Mouse (Mus musculus) heart, adult 2 months (tissue): ENCODE results near the gene Gstz1. TPM values are rescaled to one million over a fixed set of nuclear protein-coding genes. Genes with fewer than 3 reads are reported as not detected.
A peak's percentile ranks its signal among the peaks of the same experiment; 100 is the strongest.

ENCODE experiments used
- DNase-seq, 2 experiments: peaks; one replicate each; pipeline ENCODE4 v3.0.0; 2021
- H3K27ac ChIP-seq: fragments of 200-600 bp; 2 replicates; pipeline ENCODE4 v1.8.1; 2022
- H3K27me3 ChIP-seq: fragments of 200-500 bp; 2 replicates; pipeline ENCODE4 v1.6.1; 2012; ENCODE audit warnings: mild to moderate bottlenecking, low read length, inconsistent platforms, mixed read lengths; ENCODE audit not compliant: control insufficient read depth, insufficient read depth
- H3K36me3 ChIP-seq: fragments of 200-500 bp; 2 replicates; pipeline ENCODE4 v1.6.1; 2012; ENCODE audit warnings: low read length, inconsistent platforms; ENCODE audit not compliant: control insufficient read depth, insufficient read depth
- H3K4me1 ChIP-seq: fragments of 200-500 bp; 2 replicates; pipeline ENCODE4 v1.6.1; 2011; ENCODE audit warnings: low read length; ENCODE audit not compliant: control insufficient read depth, insufficient read depth
- H3K4me3 ChIP-seq: fragments of 200-600 bp; 2 replicates; pipeline ENCODE4 v1.8.1; 2022
- H3K79me2 ChIP-seq: fragments of 200-500 bp; replicated peaks from 2 replicates; pipeline ENCODE4 v1.6.1; 2012; ENCODE audit warnings: mild to moderate bottlenecking, inconsistent platforms, low read length, moderate library complexity, mixed read lengths; ENCODE audit not compliant: control insufficient read depth, insufficient read depth
- H3K9ac ChIP-seq: fragments of 200-500 bp; 2 replicates; pipeline ENCODE4 v1.6.1; 2012; ENCODE audit warnings: low read depth, mild to moderate bottlenecking, control low read depth, inconsistent platforms, low read length, mixed read lengths
- CTCF ChIP-seq: fragments of 200-600 bp; IDR thresholded peaks from 2 replicates; pipeline ENCODE4 v1.8.1; 2022; ENCODE audit warnings: antibody characterized with exemption, mild to moderate bottlenecking, moderate library complexity
- EP300 ChIP-seq: fragments of 200-500 bp; IDR thresholded peaks from 2 replicates; pipeline ENCODE4 v1.6.1; 2011; ENCODE audit warnings: low read depth, low read length, control low read depth; ENCODE audit not compliant: insufficient read depth
- POLR2A ChIP-seq: fragments of 200-500 bp; IDR thresholded peaks from 2 replicates; pipeline ENCODE4 v1.6.1; 2011; ENCODE audit warnings: mild to moderate bottlenecking, low read depth, low read length, control low read depth; ENCODE audit not compliant: insufficient read depth
- WGBS: fragments of 180-500 bp; shearing (Covaris S2); methylation state at CpG from one replicate; pipeline ENCODE4 v1.1.7; 2018; 5-methylcytosine and 5-hydroxymethylcytosine counted together
- intact Hi-C: fragments of 180-260 bp; cut with DNase I; formaldehyde crosslinking; loops from one replicate; pipeline ENCODE4 v1.15.1; 2025
- long read RNA-seq: library from polyadenylated mRNA; stranded (forward); transcript quantifications from one replicate; pipeline ENCODE4 v2.0.0, GENCODE M21; 2021
- polyA plus RNA-seq: library from polyadenylated mRNA; depleted of rRNA; stranded (reverse); fragments of >200 nt; gene quantifications from 2 replicates; pipeline ENCODE4 v1.2.3, GENCODE M21; 2012; rRNA removed
- total RNA-seq, 2 experiments: library from RNA; stranded (reverse); gene quantifications; 2 replicates each; pipeline ENCODE4 v1.2.3; 2021

Gstz1 gene
- total RNA-seq (10 to 100 TPM; 43.1 to 46.0 TPM), polyA plus RNA-seq (66.7 and 89.0 TPM in 2 replicates)
- long read RNA-seq, transcript Gstz1-201 (9 exons, 1,656 nt) = major isoform, 43 of 54 reads
- long read RNA-seq, partial matches to known transcripts = 1 of 54 reads
- long read RNA-seq, other reads (novel, unspliced or antisense) = 7 of 54 reads

GRCm38 (mm10) chr12:87146966-87147365 lies at the start of gene Gstz1:
Gstz1 (plus strand) TSS chr12:87147165.
- no peak for TF ChIP-seq EP300
- no peak for TF ChIP-seq CTCF
- no peak for TF ChIP-seq POLR2A
- intact Hi-C loops = loop anchor here (1.0 to 10.0 kb wide), 4 partner anchors 54 to 372 kb away; partner anchors contain the start of genes Ahsa1, Tmed8 and Vipas39
- Histone ChIP-seq H3K9ac (peak within 1 kb of the TSS; percentile 79), H3K27ac (peak within 1 kb of the TSS; percentile 89), H3K4me3 (peak within 1 kb of the TSS; percentile 80), H3K36me3 (peaks cover 8% of the 10 kb centered on the region; the same call in 1 of the 2 replicates), H3K79me2 (no peaks in the 10 kb centered on the region), H3K4me1 (peaks cover 5% of the 10 kb centered on the region), H3K27me3 (no peaks in the 10 kb centered on the region)
- peak; percentile 86 to 90 for DNase-seq
- under 1% methylated on average over 27 of the region's 27 CpGs for WGBS

GRCm38 (mm10) chr12:87100331-87100730 lies 46.6 kb upstream of the Gstz1 start:
- H3K27me3 ChIP-seq = peaks cover 5% of the 10 kb centered on the region; the same call in 1 of the 2 replicates
- no peak for TF ChIP-seq EP300
- TF ChIP-seq CTCF = no peak
- TF ChIP-seq POLR2A = no peak
- no peak overlapping the region for H3K4me3 ChIP-seq
- WGBS = 76% methylated on average over 4 of the region's 4 CpGs
- intact Hi-C loops = no loop called here
- H3K79me2 ChIP-seq = no peaks in the 10 kb centered on the region
- no peak for DNase-seq
- H3K27ac ChIP-seq = no peak overlapping the region
- no peaks in the 10 kb centered on the region for H3K4me1 ChIP-seq
- no peaks in the 10 kb centered on the region for H3K36me3 ChIP-seq
- no peak overlapping the region for H3K9ac ChIP-seq

GRCm38 (mm10) chr12:87102165-87102631 lies 44.8 kb upstream of the Gstz1 start, which contains the start of gene Ngb:
Ngb (minus strand) TSS chr12:87102539.
- H3K79me2 ChIP-seq = no peaks in the 10 kb centered on the region
- no peak within 1 kb of the TSS for H3K27ac ChIP-seq
- intact Hi-C loops = no loop called here
- no peak within 1 kb of the TSS for H3K9ac ChIP-seq
- no peak for DNase-seq
- 5% methylated on average over 32 of the region's 32 CpGs for whole genome bisulfite sequencing
- TF ChIP-seq POLR2A = no peak
- no peaks in the 10 kb centered on the region for H3K4me1 ChIP-seq
- no peak within 1 kb of the TSS for H3K4me3 ChIP-seq
- peaks cover 5% of the 10 kb centered on the region; the same call in 1 of the 2 replicates for H3K27me3 ChIP-seq
- no peaks in the 10 kb centered on the region for H3K36me3 ChIP-seq

GRCm38 (mm10) chr12:87103471-87103870 lies 43.5 kb upstream of the Gstz1 start:
- Histone ChIP-seq H3K36me3 (no peaks in the 10 kb centered on the region), H3K79me2 (no peaks in the 10 kb centered on the region), H3K4me1 (no peaks in the 10 kb centered on the region), H3K27me3 (peaks cover 5% of the 10 kb centered on the region; the same call in 1 of the 2 replicates), H3K27ac (no peak overlapping the region), H3K4me3 (no peak overlapping the region), H3K9ac (no peak overlapping the region)
- WGBS = 83% methylated on average over 4 of the region's 4 CpGs
- intact Hi-C loops = no loop called here
- TF ChIP-seq EP300 (no peak), CTCF (no peak), POLR2A (no peak)
- no peak for DNase-seq

- no peaks in the 10 kb centered on the region for H3K36me3 ChIP-seq
- no peak overlapping the region for H3K9ac ChIP-seq
- DNase-seq = no peak
- H3K79me2 ChIP-seq = no peaks in the 10 kb centered on the region
- H3K4me1 ChIP-seq = no peaks in the 10 kb centered on the region
- H3K27me3 ChIP-seq = peaks cover 5% of the 10 kb centered on the region; the same call in 1 of the 2 replicates
- TF ChIP-seq CTCF = no peak
- no peak for TF ChIP-seq EP300
- no peak for TF ChIP-seq POLR2A
- WGBS = 64% methylated on average over 4 of the region's 4 CpGs
- H3K4me3 ChIP-seq = no peak overlapping the region
- no peak overlapping the region for H3K27ac ChIP-seq
- intact Hi-C loops = no loop called here
Observed at GRCm38 (mm10) chr12:87104796-87105195, 42.2 kb upstream of the Gstz1 start.

GRCm38 (mm10) chr12:87107357-87107977 lies 39.5 kb upstream of the Gstz1 start:
- Histone ChIP-seq H3K4me3 (no peak overlapping the region), H3K27ac (no peak overlapping the region), H3K4me1 (no peaks in the 10 kb centered on the region), H3K27me3 (no peaks in the 10 kb centered on the region), H3K79me2 (no peaks in the 10 kb centered on the region), H3K36me3 (no peaks in the 10 kb centered on the region), H3K9ac (no peak overlapping the region)
- no peak for TF ChIP-seq POLR2A
- TF ChIP-seq EP300 = no peak
- TF ChIP-seq CTCF = no peak
- WGBS = 63% methylated on average over 3 of the region's 3 CpGs
- DNase-seq = no peak
- intact Hi-C loops = no loop called here
